8 mouse cellular contexts compared by ENCODE assay signal in genomic region chr7:101317014-101317413, GRCm38 (mm10). TPM values are rescaled to one million over a fixed set of nuclear protein-coding genes. Genes with fewer than 3 reads are reported as not detected.
DNase-seq lines count a peak whose midpoint lies in the region.

Gene Stard10 (plus strand): TSS chr7:101317086.

- no peak for DNase-seq in layer of hippocampus, adult 8-10 months (ENCODE audit: low spot score in 2 of 2)
- DNase-seq in layer of hippocampus, adult 9-10 months (ENCODE audit: low spot score): no peak
- DNase-seq in adrenal gland, postnatal 36 days: no peak
- DNase-seq in heart, adult 8-10 months (ENCODE audit: low spot score): no peak
- no peak for DNase-seq in left cerebral cortex, postnatal 14 days (ENCODE audit: low spot score in 2 of 2)
- DNase-seq in ovary, postnatal 36 days (ENCODE audit: low spot score): no peak
- DNase-seq in cerebellum, postnatal 4 days (ENCODE audit: low spot score in 2 of 2): no peak
- DNase-seq in frontal cortex, postnatal 10 days (ENCODE audit: low spot score in 2 of 2): no peak

- intact Hi-C loops in left cerebral cortex, postnatal 14 days (cut with DNase I): no loop called here

RNA-seq across cellular contexts. Expression of gene Stard10, which starts in this region (rescaled TPM):
- 10 to 100 TPM; 25.3 to 28.8 (median 27.2) TPM for total RNA-seq in layer of hippocampus, adult 8-10 months (2022)
- 10 to 100 TPM; 22.5 to 60.5 TPM for total RNA-seq in adrenal gland, postnatal 36 days (2021)
- 10 to 100 TPM; 57.4 to 86.0 (median 69.5) TPM for total RNA-seq in heart, adult 8-10 months (2022)
- total RNA-seq in left cerebral cortex, postnatal 14 days (2021): 10 to 100 TPM; 31.4 to 32.2 TPM
